Mouse (Mus musculus): Measurements from ENCODE around the gene Tbc1d30.

The Tbc1d30 gene

GRCm38 (mm10) chr10:121351066-121351581, at the start of gene Tbc1d30:
TSS of gene Tbc1d30 (minus strand) at chr10:121351278.
- ATAC-seq (ENCODE audit: low TSS enrichment) = peak; percentile 41; the same call in 1 of the 2 replicates

DNA sequence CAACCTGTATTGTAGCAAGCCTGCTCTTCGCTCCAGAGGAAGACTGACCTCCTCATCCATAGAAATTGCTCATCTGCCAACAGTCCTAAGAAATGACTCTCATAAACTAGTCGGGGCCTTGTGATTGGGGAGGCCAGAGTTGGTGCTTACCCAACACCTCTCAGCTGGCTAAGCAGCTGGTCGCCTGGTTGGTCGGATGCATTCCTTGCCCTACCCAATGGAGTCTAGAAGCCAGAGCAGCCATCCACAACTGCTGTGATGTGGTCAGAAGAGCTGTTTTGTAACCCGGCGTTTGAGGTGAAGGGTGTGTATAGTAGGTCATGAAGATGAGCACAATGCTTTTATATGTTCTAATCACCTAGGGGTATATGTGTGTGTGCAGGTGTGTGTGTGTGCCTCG, 47.5 kb upstream of the Tbc1d30 start:
- no peak for ATAC-seq (ENCODE audit: low TSS enrichment)

GRCm38 (mm10) chr10:121395542-121396176, 44.6 kb upstream of the Tbc1d30 start:
- no peak for ATAC-seq (ENCODE audit: low TSS enrichment)

DNA sequence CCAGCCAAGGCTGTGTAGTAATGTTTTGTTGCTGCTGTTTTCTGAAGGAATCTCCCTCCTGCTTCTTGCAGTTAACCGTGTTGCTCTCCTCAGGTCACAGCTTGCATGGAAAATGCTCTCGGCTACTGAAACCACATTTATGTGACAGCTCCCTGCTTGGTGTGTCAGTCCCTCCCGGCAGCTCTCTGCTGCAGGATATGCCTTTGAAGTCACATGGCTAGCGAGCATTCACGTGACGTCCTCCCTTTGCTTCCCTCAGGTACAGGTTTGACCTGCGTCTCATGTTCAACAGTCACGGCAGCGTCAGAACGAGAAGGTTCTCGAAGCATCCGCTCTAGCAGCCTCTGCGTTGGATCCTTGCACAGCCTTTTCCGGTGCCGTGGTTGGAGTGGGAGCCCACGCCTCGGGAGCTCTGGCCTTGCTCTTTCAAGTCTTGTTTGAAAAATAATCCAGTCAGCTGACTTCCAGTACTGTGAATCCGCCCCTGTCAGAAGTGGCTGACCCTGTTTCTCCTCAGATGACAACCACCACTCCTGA, 43.8 kb upstream of the Tbc1d30 start:
- ATAC-seq (ENCODE audit: low TSS enrichment) = no peak

DNA sequence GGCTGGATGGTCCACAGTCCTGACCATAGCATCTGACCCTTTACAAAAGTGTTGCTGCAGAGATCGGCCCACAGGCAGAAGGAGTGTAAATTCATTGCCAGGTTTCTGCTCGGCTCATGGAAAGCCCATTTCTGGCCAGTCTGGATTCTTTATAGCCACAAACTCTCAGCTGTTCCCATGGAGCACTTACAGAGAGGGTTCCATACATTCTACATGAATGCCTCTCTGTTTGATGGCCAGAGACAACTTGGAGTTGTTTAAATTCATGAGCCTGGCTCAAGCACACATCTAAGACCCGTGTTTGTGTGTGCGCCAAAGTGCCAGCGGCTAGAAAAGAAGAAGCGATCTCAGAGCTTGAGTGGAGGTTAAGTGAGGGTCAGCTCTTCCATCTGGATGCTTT, 43.2 kb upstream of the Tbc1d30 start:
- ATAC-seq (ENCODE audit: low TSS enrichment) = no peak

- peak; percentile 76 for ATAC-seq (ENCODE audit: low TSS enrichment)
Observed at GRCm38 (mm10) chr10:121391901-121392300, 40.8 kb upstream of the Tbc1d30 start.

- ATAC-seq (ENCODE audit: low TSS enrichment) = no peak
Observed at GRCm38 (mm10) chr10:121390602-121391001, 39.5 kb upstream of the Tbc1d30 start.

DNA sequence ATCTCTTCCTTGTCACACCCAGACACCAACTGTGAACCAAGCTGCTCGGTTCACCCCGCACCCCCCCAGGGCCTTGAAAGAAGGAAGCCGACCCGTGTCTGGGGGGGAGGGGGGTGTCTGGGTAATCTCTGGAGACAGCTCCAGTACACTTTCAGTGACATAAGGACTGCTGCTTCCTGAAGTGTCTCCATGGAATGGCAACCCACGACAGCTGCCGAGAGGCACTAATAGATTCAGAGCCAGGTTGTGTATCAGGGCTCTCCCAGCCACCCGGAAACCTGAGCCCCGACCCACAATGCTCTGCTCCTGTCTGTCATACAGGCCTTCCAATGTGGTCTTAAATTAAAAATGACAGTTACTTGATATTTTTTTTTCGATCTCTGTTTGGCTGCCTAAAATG, 35.3 kb upstream of the Tbc1d30 start:
- no peak for ATAC-seq (ENCODE audit: low TSS enrichment)

DNA sequence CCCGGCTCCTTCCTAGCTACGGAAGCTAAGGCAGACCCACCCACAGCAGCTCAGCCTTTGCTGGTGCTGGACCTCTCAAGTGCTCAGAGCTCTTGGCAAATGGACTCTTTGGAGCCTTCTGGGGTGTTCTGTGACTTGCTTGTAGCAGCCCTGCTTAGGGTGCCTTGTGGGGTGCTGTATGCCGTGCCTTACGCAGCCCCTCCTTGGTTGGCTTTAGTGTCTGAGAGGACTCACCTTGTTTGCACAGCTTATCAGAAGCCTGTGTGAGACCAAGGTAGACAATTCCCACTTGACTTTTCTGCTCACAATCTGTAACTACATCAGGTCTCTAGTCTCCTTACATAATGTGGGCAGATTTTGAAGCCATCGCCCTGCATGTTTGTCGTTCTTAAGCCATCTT, 34.6 kb upstream of the Tbc1d30 start:
- no peak for ATAC-seq (ENCODE audit: low TSS enrichment)

- ATAC-seq (ENCODE audit: low TSS enrichment) = no peak
Observed at GRCm38 (mm10) chr10:121384710-121385109, 33.6 kb upstream of the Tbc1d30 start.

- ATAC-seq (ENCODE audit: low TSS enrichment) = peak; percentile 75
Observed at GRCm38 (mm10) chr10:121381280-121381679, 30.2 kb upstream of the Tbc1d30 start.

DNA sequence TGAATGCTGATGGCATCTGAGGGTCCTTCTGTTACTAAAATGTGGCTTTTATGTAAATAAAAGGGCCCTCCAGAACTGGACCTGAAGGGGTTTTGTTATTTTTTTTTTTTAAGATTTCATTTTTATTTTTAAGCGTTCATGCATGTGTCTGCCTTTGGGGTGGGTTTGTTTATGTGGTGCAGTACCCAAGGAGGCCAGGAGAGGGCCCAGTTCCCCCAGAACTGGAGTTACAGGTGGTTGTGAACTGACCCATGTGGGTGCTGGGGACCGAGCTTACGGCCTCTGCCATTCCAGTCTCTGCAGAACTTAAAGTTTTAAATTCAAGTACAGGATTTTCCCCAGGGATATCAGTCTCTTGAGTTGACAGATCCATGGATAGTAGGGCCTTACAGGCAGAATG, 28.3 kb upstream of the Tbc1d30 start:
- no peak for ATAC-seq (ENCODE audit: low TSS enrichment)

- no peak for ATAC-seq (ENCODE audit: low TSS enrichment)
Observed at GRCm38 (mm10) chr10:121376530-121377271, 25.6 kb upstream of the Tbc1d30 start.

DNA sequence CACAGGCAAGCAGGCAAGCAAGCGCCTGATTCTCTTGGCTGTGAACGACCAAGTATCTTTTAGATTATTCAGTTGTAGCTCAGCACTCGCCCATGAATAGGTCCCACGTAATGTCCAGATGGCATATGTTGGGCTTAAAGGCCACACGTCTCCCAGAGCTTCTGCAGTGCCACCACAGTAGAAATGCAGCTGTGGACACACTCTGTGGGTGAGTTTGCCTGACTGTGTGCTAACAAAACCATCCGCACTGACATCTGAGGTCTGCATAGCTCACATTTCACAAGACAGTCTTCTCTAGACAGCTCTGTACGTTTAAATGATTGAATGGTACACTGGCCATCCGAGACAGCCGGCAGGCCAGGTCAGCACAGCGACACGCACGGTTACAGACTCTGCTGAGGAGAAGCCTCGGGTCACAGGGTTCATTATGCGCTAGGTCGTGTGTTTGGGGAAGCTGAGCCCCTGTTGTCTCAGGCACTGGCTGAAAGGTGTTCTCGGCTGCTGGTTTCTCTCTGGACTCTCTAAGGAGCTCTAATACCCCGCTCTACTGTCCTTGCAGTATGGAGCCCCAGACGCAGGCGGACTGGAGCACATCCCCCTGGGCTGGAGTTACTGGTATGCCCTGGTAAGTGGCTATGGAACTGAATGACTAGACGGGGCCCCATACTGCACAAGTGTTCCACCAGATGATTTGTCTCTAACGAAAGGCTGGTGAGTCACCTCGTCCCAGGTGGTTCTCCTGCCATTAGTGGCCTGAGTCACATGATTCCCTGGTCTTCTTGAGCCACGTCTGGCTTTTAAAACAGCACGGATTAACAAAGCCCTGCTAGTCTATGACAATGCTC, 24.8 kb upstream of the Tbc1d30 start:
- ATAC-seq (ENCODE audit: low TSS enrichment) = no peak

DNA sequence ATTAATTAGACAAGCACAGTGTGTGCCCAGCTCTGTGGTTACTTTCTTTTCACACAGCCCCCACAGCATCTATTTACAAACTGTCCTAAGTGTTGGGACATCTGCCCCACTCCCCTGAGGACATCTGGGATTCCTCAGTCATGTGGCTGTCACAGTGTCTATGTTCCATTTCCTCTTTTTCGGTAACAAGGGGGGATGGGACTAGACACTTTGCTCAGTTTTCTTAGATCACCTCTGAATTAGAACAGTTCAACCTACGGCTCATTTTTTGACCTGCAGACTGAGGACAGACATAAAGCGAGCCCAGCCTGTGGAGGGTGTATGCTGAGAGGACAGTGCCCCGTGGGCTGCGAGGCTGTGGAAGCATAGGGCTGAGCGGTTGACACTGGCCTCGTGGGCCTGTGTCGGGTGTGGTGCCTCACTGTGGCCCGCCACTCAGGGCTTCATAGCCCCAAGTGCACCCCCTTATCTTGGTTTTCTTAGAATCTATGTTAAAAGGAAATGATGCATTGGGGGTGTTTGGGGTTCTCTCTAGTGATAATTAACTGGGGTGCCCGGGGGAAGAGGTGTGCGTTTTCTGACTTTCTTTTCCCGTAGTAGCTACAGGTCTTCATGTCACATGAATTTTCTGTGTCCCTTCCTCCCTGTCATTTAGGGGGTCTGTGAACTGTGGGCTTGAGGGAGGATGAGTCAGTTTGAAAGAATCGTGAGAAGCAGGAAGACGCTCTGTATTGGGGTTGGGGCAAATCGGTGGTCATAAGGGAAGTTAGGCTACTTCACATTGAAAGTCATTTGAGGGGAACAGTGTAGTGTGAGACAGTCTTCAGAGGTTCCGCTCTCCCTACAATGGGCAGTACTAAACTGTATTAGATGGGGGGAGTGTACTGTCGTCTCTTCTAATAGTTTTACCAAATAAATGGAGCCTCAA, 23.9 kb upstream of the Tbc1d30 start:
- peak; percentile 55 for ATAC-seq (ENCODE audit: low TSS enrichment)

GRCm38 (mm10) chr10:121374013-121374412, 22.9 kb upstream of the Tbc1d30 start:
- peak; percentile 27; the same call in 1 of the 2 replicates for ATAC-seq (ENCODE audit: low TSS enrichment)

DNA sequence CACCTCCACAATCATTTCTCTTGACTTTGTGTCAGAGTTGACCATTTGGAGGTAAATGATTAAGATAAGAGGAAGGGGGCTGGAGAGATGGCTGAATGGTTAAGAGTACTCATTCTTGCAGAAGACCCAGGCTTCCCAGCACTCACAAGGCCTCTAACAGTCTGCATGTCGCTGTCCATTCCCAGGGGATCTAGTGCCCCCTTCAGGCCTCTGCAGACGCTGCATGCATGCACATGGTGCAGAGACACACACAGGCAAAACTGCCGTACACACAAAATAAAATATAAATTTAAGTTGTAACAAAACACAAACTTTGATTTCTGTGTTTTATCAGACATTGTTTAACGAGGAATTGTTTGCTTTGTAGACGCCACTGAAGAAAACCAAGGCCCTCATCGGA, 19.7 kb upstream of the Tbc1d30 start:
- ATAC-seq (ENCODE audit: low TSS enrichment) = no peak

GRCm38 (mm10) chr10:121368783-121369465, 17.8 kb upstream of the Tbc1d30 start:
- ATAC-seq (ENCODE audit: low TSS enrichment) = no peak

DNA sequence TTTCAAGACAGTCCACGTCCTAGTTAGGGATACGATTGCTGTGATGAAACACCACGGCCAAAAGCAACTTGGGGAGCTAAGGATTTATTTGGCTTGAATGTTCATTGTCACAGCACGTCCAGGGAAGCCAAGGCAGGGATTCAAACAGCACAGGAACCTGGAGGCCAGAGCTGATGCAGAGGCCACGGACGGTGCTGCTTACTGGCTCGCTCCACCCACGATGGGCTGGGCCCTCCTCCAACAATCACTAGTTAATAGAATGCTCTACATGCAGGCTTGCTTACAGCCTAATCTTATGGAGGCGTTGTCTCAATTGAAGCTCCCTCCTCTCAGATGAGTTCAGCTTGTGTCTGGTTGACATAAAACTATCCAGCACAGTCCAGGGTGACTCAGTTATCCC, 16.7 kb upstream of the Tbc1d30 start:
- ATAC-seq (ENCODE audit: low TSS enrichment) = no peak

DNA sequence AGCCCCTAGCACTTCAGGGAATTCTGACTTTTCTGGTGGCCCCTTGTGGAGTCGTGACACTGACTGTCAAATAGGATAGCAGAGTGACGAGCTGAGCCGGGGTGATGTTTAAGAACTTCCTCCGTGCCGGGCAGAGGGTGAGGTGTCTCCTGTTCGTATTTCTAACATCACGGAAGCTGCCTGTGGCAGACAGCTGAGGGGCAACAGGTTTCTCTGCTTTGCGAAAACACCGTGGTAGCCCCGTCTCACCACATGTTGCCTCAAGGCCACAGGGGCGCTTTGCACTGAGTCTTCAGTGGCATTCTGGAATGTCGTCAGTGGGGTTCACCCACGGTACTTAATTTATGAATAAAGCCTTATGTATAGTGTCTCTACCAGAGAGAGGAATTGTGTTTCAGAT, 16.2 kb upstream of the Tbc1d30 start:
- ATAC-seq (ENCODE audit: low TSS enrichment) = no peak

All from frontal cortex, adult (tissue).